Mouse (Mus musculus) midbrain, embryonic 15.5 days (tissue): ENCODE results near the gene Srl. TPM values are rescaled to one million over a fixed set of nuclear protein-coding genes. Genes with fewer than 3 reads are reported as not detected.
"Not testable (repeated sequence)": the region's sequence is repeated elsewhere in the genome, so short reads cannot be mapped to it uniquely, and the experiment has no call there.

Experiments used
- ATAC-seq: fragments of 200-750 bp; cut with Nextera tagmentation; replicated peaks from 2 replicates; pipeline ENCODE4 v1.8.0; 2017; ENCODE audit warnings: moderate TSS enrichment
- H3K27ac ChIP-seq: fragments of 300-500 bp; sonication (generic); 2 replicates; pipeline ENCODE4 v1.5.1; 2015; ENCODE audit warnings: mild to moderate bottlenecking, inconsistent platforms
- H3K27me3 ChIP-seq: fragments of 300-500 bp; sonication (generic); replicated peaks from 2 replicates; pipeline ENCODE4 v1.6.1; 2015; ENCODE audit warnings: inconsistent platforms
- H3K36me3 ChIP-seq: fragments of 300-500 bp; sonication (generic); replicated peaks from 2 replicates; pipeline ENCODE4 v1.6.1; 2015; ENCODE audit warnings: inconsistent platforms
- H3K4me1 ChIP-seq: fragments of 300-500 bp; sonication (generic); 2 replicates; pipeline ENCODE4 v1.6.1; 2015; ENCODE audit warnings: inconsistent platforms
- H3K4me2 ChIP-seq: fragments of 300-500 bp; sonication (generic); 2 replicates; pipeline ENCODE4 v1.6.1; 2015; ENCODE audit warnings: inconsistent platforms, mild to moderate bottlenecking, moderate library complexity
- H3K4me3 ChIP-seq: fragments of 300-500 bp; sonication (generic); 2 replicates; pipeline ENCODE4 v1.5.1; 2015; ENCODE audit warnings: mild to moderate bottlenecking, inconsistent platforms
- H3K9ac ChIP-seq: fragments of 300-500 bp; sonication (generic); 2 replicates; pipeline ENCODE4 v1.6.1; 2015; ENCODE audit warnings: mild to moderate bottlenecking, inconsistent platforms
- H3K9me3 ChIP-seq: fragments of 300-500 bp; sonication (generic); 2 replicates; pipeline ENCODE4 v1.6.1; 2016; ENCODE audit warnings: inconsistent platforms
- WGBS: fragments of 180-500 bp; shearing (Covaris S2); methylation state at CpG from one replicate; pipeline ENCODE4 v1.1.7; 2015; ENCODE audit warnings: mixed read lengths; 5-methylcytosine and 5-hydroxymethylcytosine counted together
- polyA plus RNA-seq: library from polyadenylated mRNA; unstranded; fragments of >200 nt; fragmentation: Nextera tagmentation; extraction: Ambion mirVana; gene quantifications from 2 replicates; pipeline ENCODE4 v1.2.1, GENCODE M21; 2015

Gene Srl
- 25.4 and 29.3 TPM in 2 replicates for polyA plus RNA-seq

GRCm38 (mm10) chr16:4541501-4542198 lies at the start of gene Srl:
Srl (minus strand) TSS chr16:4541816.
- peak within 1 kb of the TSS; percentile 61 for H3K4me3 ChIP-seq
- H3K27me3 ChIP-seq: no peaks in the 10 kb centered on the region
- peak within 1 kb of the TSS; percentile 47 for H3K9ac ChIP-seq
- whole genome bisulfite sequencing: 1% methylated on average over 43 of the region's 43 CpGs
- 0 out of 2 replicates have a peak, but pooled peaks cover 3% of the 10 kb centered on the region for H3K36me3 ChIP-seq
- ATAC-seq: peak; percentile 98
- peaks cover 7% of the 10 kb centered on the region for H3K4me1 ChIP-seq
- H3K27ac ChIP-seq: peak within 1 kb of the TSS; percentile 77
- H3K4me2 ChIP-seq: peak within 1 kb of the TSS; percentile 52
- H3K9me3 ChIP-seq: no peaks in the 10 kb centered on the region

DNA sequence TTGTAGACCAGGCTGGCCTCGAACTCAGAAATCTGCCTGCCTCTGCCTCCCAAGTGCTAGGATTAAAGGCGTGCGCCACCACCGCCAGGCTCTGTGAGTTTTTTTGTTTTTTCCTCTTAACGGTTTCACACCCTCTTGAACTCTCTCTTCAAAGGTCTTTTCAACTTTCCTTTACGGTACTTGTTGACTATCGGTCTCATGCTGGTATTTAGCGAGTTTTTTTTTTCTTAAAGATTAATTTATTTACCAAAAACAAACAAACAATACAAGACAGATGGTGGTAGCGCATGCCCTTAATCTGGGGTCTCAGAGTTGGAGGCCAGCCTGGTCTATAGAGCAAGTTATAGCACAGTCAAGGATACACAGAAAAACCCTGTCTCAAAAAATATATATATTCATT lies 48.6 kb upstream of the Srl start:
- ATAC-seq: no peak
- no peak overlapping the region for H3K9ac ChIP-seq
- H3K9me3 ChIP-seq: no peaks in the 10 kb centered on the region
- no peaks in the 10 kb centered on the region for H3K27me3 ChIP-seq
- peaks cover 33% of the 10 kb centered on the region for H3K4me1 ChIP-seq
- no peak overlapping the region for H3K4me3 ChIP-seq
- H3K4me2 ChIP-seq: no peak overlapping the region
- no peak overlapping the region for H3K27ac ChIP-seq
- H3K36me3 ChIP-seq: no peaks in the 10 kb centered on the region
- WGBS: 96% methylated on average over 9 of the region's 9 CpGs

DNA sequence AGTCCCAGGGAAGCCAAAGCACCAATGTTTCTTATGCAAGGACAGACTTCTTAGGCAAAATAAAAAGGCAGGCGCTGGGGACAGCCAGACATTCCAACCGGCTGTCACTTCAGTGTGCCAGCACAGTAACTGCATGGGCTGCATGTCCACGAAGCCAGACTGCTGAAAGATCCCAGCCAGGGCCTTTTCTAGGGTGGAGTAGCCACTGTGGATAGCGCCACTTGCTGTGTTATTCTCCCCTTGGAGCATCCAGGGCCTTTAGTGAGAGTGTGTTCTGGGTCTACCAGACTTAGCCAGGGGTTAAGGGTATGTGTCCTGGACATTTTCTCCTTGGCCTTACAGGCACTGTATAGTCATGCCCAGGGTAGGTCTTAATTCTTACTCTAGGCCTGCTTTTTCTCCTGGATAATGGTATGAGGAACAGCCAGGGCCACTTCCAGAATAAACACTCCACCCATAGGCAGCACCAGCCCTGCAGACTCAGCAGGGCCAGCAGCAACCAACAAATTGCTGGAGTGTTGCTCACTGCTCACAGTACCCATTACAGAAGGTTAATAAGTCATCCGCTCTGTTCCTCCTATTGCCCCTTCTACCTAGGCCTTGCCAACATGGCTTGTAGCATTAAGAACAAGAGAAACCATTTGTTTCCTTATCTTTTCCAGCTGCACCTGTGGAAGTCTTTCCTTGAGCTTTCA lies 46.0 kb upstream of the Srl start:
- 47% methylated on average over 5 of the region's 5 CpGs for WGBS
- Histone ChIP-seq H3K36me3 (no peaks in the 10 kb centered on the region), H3K4me3 (no peak overlapping the region), H3K27ac (peak overlapping the region; percentile 16; the same call in 1 of the 2 replicates), H3K27me3 (no peaks in the 10 kb centered on the region), H3K4me2 (no peak overlapping the region), H3K9ac (no peak overlapping the region), H3K9me3 (no peaks in the 10 kb centered on the region), H3K4me1 (peaks cover 20% of the 10 kb centered on the region)
- no peak for ATAC-seq

DNA sequence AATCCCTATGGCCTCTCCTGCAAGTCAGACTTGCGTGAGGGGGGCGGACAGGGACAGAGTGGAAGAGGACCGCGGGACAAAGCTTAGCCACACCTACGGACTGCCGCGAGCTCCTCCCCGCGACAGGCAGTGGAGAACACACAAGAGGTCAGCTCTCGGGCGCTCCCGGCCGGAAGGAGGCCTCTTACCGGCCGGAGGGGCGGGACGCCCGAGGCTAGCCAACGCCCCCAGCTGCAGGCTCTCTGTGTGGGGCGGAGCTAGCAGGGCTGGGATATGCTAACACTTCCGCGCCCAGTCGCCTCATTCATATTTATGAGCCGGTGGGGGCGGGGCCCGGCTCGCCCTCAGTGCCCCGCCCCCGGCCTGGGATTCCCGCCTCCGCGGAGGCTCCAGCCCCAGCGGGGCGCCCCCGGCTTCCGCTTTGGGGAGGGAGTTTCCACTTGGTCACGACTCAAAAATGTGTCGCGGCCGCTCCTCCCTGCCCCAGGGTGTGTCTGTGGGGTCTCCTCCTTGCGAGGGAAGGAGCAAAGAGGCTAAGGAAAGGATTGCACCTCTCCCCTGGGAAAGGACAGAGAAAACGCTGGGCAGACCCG lies 45.0 kb upstream of the Srl start:
- under 1% methylated on average over 35 of the region's 43 CpGs for whole genome bisulfite sequencing
- H3K9me3 ChIP-seq: no peaks in the 10 kb centered on the region
- ATAC-seq: peak; percentile 97
- H3K4me2 ChIP-seq: peak overlapping the region; percentile 92
- peak overlapping the region; percentile 53 for H3K9ac ChIP-seq
- H3K27me3 ChIP-seq: no peaks in the 10 kb centered on the region
- peaks cover 13% of the 10 kb centered on the region for H3K4me1 ChIP-seq
- H3K4me3 ChIP-seq: peak overlapping the region; percentile 62
- H3K27ac ChIP-seq: peak overlapping the region; percentile 77
- H3K36me3 ChIP-seq: no peaks in the 10 kb centered on the region

DNA sequence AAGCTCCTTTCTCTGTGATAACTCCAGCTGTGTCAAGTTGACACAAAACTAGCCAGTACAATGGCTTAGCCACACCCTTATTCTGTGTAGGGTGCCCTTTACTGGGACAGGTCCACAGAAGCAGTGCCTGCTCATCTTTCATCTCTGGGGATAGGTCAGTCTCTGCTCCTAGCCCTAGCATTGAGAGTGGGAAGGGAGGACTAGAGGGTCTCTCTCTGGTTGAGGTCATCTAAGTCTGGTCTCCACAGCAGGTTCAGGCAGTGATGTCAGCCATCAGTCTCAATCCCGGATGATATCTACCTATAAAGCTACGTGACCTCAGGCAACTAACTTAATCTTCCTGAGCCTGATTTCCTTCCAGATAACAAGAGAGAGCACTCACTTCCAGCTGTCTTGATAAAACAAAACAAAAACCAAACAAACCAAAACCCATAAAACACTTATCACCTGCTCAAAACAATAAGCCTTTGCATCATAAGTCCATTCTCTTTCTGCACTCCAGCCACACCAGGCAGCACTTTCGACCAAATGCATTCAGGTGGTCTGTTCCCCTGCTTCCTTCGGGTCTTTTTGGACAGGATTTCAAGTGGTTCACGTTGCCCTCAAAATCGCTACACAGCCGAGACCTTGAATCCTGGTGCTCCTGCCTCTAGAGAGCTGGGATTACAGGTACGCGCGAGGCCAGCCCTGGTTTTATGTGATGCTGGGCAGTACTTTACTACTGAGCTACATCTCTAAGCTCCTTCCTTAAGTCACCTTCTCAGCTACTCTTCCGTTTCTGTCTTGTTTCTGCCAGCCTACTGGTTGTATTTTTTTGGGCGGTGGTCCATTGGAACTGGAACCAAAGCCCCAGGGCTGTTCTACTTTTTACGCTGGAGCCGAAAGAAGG lies 44.3 kb upstream of the Srl start:
- H3K9me3 ChIP-seq: no peaks in the 10 kb centered on the region
- peak overlapping the region; percentile 53 for H3K9ac ChIP-seq
- ATAC-seq: peak; percentile 55
- WGBS: 9% methylated on average over 14 of the region's 14 CpGs
- peak overlapping the region; percentile 92 for H3K4me2 ChIP-seq
- H3K27me3 ChIP-seq: no peaks in the 10 kb centered on the region
- H3K36me3 ChIP-seq: no peaks in the 10 kb centered on the region
- peak overlapping the region; percentile 77 for H3K27ac ChIP-seq
- H3K4me1 ChIP-seq: peaks cover 13% of the 10 kb centered on the region
- peak overlapping the region; percentile 62 for H3K4me3 ChIP-seq

DNA sequence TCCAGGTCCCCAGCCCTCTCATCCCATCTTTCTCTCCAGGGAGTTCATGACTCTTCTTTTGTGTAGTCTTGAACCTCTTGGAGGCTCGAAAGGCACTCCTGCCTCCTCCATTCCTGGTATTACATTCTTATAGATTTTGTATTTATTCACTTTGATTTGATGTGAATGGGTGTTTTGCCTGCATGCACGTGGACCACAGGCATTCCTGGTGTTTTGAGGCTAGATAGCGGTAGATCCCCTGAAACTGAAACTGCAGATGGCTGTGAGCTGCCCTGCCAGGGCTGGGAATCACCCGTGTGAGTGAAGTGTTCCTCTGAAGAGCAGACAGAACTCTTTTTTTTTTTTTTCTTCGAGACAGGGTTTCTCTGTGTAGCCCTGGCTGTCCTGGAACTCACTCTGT lies 42.8 kb upstream of the Srl start:
- Histone ChIP-seq H3K4me1 (peaks cover 13% of the 10 kb centered on the region), H3K9ac (no peak overlapping the region), H3K4me3 (no peak overlapping the region), H3K27ac (no peak overlapping the region), H3K36me3 (no peaks in the 10 kb centered on the region), H3K27me3 (no peaks in the 10 kb centered on the region), H3K4me2 (no peak overlapping the region), H3K9me3 (no peaks in the 10 kb centered on the region)
- WGBS: 78% methylated on average over 5 of the region's 5 CpGs
- ATAC-seq: no peak

- peaks cover 13% of the 10 kb centered on the region for H3K4me1 ChIP-seq
- H3K4me2 ChIP-seq: no peak overlapping the region
- no peak overlapping the region for H3K9ac ChIP-seq
- H3K9me3 ChIP-seq: no peaks in the 10 kb centered on the region
- WGBS: 93% methylated on average over 3 of the region's 3 CpGs
- no peaks in the 10 kb centered on the region for H3K36me3 ChIP-seq
- no peak overlapping the region for H3K4me3 ChIP-seq
- no peak for ATAC-seq
- no peak overlapping the region for H3K27ac ChIP-seq
- no peaks in the 10 kb centered on the region for H3K27me3 ChIP-seq
These were observed 42.2 kb upstream of the Srl start for GRCm38 (mm10) chr16:4583807-4584206.

GRCm38 (mm10) chr16:4581179-4581578 lies 39.6 kb upstream of the Srl start:
- H3K4me2 ChIP-seq, H3K27me3 ChIP-seq, H3K36me3 ChIP-seq, ATAC-seq, H3K27ac ChIP-seq, H3K4me1 ChIP-seq, H3K4me3 ChIP-seq, H3K9me3 ChIP-seq, H3K9ac ChIP-seq: not testable (repeated sequence)
- WGBS: 88% methylated on average over 4 of the region's 4 CpGs

DNA sequence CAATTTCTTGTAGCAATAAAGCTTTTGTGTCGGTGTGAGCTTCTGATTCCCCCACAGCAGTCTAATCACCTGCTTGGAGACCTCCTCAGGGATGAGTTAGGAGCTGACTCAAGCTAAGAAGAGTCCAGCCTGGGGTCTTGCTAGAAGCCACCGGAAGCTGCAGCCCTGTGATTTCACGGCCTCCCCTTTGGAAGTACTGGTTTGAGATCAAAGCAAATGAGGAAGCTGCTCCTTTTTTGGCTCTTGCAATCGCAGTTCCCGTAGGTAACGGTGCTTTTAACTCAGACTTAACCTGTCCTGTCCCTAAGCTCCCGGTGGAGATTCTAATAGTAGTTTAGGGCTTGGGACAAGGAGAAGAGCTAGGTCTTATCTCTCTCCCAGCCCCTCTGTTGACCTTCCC lies 37.0 kb upstream of the Srl start:
- no peak for ATAC-seq
- no peaks in the 10 kb centered on the region for H3K36me3 ChIP-seq
- no peak overlapping the region for H3K4me3 ChIP-seq
- no peak overlapping the region for H3K9ac ChIP-seq
- H3K27me3 ChIP-seq: no peaks in the 10 kb centered on the region
- WGBS: 68% methylated on average over 7 of the region's 7 CpGs
- H3K4me2 ChIP-seq: no peak overlapping the region
- H3K4me1 ChIP-seq: no peaks in the 10 kb centered on the region
- H3K27ac ChIP-seq: no peak overlapping the region
- H3K9me3 ChIP-seq: no peaks in the 10 kb centered on the region

DNA sequence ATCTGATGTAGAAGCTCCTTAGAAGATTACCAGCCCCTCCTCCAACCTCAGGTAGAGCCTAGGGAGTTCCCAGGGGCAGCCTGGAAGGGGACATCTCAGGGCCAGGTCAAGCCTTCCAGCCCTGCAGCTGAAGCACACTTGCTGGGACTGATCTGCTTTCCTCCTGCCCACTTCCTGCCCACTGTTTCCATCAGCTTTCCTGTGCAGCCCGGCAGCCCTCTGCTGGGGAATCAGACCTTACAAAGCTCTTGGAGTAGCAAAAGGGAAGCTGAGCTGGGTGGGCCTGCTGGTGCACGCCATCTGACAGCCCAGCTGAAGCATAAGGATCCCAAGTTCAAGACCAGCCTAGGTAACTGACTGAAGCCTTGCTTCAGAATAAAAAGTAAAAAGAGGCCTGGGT lies 35.3 kb upstream of the Srl start:
- Histone ChIP-seq H3K4me2 (no peak overlapping the region), H3K9ac (no peak overlapping the region), H3K4me1 (no peaks in the 10 kb centered on the region), H3K27ac (no peak overlapping the region), H3K4me3 (no peak overlapping the region), H3K36me3 (no peaks in the 10 kb centered on the region), H3K27me3 (no peaks in the 10 kb centered on the region), H3K9me3 (no peaks in the 10 kb centered on the region)
- ATAC-seq: no peak
- WGBS: 49% methylated on average over 2 of the region's 2 CpGs

- no peak for ATAC-seq
- no peak overlapping the region for H3K27ac ChIP-seq
- H3K9me3 ChIP-seq: no peaks in the 10 kb centered on the region
- 49% methylated on average over 2 of the region's 2 CpGs for WGBS
- no peak overlapping the region for H3K4me3 ChIP-seq
- no peak overlapping the region for H3K4me2 ChIP-seq
- H3K27me3 ChIP-seq: no peaks in the 10 kb centered on the region
- no peaks in the 10 kb centered on the region for H3K36me3 ChIP-seq
- H3K9ac ChIP-seq: no peak overlapping the region
- no peaks in the 10 kb centered on the region for H3K4me1 ChIP-seq
These were observed 34.4 kb upstream of the Srl start for GRCm38 (mm10) chr16:4576038-4576437.

DNA sequence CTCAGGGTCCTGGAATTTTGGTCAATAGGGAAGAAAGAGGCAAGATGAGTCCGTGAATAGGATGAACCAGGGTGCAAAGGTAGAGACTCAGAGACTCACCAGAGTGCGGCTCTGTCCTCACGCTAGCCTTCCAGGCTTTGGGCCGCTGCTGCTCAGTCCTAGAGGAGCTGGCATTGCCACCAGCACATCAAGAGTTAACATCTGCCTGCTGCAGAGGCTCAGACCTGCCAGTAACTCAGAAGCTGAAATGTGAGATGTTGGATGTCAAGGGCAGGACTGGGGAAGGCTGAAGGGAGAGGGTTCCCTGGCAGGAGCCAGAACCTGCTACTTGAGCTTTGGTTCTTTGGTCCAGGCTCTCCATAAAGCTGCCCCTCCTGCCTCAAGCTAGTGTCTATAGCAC lies 29.1 kb upstream of the Srl start:
- Histone ChIP-seq H3K4me1 (no peaks in the 10 kb centered on the region), H3K36me3 (no peaks in the 10 kb centered on the region), H3K9ac (no peak overlapping the region), H3K27ac (no peak overlapping the region), H3K27me3 (no peaks in the 10 kb centered on the region), H3K4me2 (no peak overlapping the region), H3K9me3 (no peaks in the 10 kb centered on the region), H3K4me3 (no peak overlapping the region)
- no peak for ATAC-seq
- WGBS: 60% methylated on average over 4 of the region's 4 CpGs
